Mouse (Mus musculus) right cerebral cortex, postnatal 14 days (tissue): Measurements from ENCODE around the gene Trio.

ENCODE experiments used
- DNase-seq: peaks from one replicate; pipeline ENCODE4 v3.0.0; 2022

Gene Trio

DNA sequence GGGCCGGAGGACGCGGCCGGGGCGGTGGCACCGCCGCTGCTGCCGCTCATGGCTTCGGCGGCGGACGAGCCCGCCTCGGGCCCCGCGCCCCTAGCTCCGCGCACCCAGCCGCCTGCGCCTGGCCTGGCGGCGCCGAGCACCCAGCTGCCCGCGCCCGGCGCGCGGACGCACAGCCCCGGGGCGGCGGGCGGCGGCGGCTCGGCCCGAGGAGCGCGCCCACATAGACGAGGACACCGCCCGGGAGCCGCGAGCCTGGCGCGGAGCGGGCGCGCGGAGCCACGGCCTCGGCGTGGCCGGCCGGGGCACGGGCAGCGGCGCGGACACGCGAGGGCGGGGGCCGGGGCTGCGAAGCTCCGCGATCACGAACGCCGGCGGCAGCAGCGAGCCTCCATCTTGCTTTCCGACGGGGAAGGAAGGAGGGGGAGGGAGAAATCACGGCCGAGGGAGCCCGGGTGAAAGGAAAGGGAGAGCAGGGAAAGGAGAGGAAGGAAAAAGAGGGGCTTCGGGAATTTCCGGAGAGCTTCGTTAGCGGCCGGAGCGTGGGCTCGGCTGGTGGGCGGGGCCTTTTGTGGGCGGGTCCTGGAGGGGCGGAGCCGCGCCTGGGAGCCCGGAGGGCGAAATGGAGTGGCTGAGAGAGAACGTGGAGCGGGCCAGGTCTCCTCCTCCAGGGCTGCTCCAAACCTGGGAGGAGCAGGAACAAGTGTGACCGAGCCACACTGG is at the start of gene Trio:
Gene Trio, minus strand, starts transcription at position 402 of the 720 bp plus-strand sequence.
- peak; percentile 99 for DNase-seq

DNA sequence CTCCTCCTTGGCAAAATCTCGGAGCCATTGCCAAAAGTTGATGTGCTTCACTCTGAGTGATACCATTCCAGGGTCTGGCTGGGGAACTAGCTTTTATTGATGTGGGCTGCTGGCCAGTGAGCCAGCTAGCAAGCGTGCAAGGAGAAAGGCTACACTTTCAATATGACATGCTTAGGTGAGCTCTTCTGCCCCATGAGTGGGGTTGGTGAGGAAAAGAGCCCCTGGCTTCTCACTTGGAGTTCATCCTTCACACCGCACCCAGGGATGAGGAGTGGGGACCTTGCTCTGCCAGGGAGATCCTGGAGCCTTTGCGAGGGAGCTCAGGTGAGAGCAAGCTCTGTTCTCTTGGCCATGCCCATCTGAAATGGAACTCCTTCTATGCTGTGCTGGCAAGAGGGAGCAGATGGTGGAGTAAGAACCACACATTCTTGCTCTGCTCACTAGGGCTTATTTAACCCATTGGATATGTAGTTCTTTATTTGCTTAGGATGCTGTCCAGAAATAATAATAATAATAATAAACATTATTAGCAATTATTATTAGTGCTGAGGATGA is 48.8 kb upstream of the Trio start:
- DNase-seq = no peak

GRCm38 (mm10) chr15:28071601-28072000 is 46.0 kb upstream of the Trio start:
- no peak for DNase-seq

- no peak for DNase-seq
Observed at GRCm38 (mm10) chr15:28070771-28071419, 45.2 kb upstream of the Trio start.

DNA sequence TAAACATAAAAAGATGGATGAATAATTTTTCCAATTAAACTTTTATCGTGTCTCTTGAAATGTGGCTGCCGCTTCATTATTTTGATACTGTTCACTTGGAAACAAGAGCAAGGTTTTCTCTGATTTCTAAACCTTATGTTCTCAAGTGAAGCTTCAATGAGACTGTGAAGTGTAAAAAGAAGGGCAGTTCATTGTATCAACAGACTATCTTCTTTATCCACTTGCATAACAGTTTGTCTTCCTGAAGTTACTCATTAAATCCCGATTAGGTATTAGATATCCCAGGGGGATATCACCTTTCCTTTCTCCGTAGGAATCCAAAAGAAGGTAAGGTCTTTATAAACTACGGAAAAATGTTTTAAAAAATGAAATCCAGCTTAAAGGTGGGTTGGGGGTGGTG is 44.6 kb upstream of the Trio start:
- no peak for DNase-seq

- no peak for DNase-seq
Observed at GRCm38 (mm10) chr15:28067373-28067772, 41.7 kb upstream of the Trio start.

GRCm38 (mm10) chr15:28066468-28066867 is 40.8 kb upstream of the Trio start:
- no peak for DNase-seq

- DNase-seq = no peak
Observed at GRCm38 (mm10) chr15:28065572-28065971, 39.9 kb upstream of the Trio start.

GRCm38 (mm10) chr15:28064733-28065088 is 39.1 kb upstream of the Trio start:
- DNase-seq = no peak

GRCm38 (mm10) chr15:28064081-28064732 is 38.6 kb upstream of the Trio start:
- no peak for DNase-seq

DNA sequence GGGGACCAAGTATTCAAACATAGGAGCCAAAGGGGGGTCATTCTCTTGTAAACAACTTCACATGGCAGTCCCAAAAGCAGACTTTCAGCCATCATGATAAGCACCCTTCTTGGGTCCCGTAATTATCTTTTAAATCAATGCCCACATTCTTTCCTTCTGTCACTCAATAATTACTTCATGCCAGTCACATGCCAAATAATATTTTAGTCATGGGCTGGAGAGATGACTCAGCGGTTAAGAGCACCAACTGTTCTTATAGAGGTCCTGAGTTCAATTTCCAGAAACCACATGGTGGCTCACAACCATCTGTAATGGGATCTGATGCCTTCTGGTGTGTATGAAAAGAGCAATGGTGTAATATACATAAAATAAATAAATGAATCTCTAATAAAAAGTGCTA is 37.8 kb upstream of the Trio start:
- no peak for DNase-seq

DNA sequence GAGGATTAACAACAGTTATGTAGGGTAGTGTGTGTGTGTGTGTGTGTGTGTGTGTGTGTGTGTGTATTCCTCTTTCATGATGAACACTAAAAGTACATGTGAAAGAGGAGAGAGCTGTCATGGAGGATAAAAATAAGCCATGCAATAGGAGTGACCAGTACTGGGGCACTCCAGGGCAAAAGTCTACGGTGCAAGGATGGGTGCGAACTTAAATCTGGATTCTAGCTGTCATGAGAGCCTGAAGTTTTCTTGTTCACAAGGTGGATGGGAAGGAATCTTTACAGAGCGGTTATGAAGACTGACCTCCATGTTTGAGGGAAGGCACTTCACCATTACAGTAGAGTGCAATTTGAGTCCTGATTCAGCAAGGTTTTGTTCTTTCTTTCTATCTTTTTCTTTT is 36.4 kb upstream of the Trio start:
- no peak for DNase-seq

DNA sequence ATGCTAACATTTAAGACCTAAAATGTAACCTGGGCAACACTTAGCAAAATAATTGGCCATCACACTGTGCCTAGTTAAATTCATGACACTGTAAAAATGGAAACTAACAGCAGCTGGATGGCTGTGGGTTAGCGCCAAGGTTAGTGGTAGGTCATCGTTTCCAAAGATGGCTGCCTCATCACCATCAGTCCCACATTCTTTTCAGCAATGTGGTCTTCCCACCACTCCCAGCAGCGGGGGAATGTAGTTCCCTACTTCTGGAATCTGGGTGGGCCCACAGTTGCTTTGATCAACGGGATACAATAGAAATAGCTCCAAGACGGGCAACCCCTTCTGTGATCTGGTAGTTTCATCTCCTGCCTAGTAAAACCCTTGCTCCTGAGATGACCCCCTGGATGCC is 35.3 kb upstream of the Trio start:
- no peak for DNase-seq

DNA sequence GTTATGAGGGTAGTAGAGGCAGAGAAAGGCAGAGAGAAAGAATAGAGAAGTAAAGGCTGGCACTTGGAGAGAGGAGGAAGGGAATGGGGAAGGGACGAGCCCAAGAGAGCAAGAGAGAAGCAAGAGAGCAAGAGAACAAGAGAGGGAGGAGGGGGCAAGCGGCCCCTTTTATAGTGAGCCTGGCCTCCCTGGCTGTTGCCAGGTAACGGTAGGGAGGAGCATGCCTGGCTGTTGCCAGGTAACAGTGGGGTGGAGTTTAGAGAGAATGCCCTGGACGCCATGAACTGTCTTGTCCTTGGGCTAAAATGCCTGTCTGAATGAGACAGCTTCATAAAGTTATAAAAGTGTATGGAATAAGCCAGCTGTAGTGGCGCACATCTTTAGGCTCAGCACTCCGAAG is 34.8 kb upstream of the Trio start:
- no peak for DNase-seq

DNA sequence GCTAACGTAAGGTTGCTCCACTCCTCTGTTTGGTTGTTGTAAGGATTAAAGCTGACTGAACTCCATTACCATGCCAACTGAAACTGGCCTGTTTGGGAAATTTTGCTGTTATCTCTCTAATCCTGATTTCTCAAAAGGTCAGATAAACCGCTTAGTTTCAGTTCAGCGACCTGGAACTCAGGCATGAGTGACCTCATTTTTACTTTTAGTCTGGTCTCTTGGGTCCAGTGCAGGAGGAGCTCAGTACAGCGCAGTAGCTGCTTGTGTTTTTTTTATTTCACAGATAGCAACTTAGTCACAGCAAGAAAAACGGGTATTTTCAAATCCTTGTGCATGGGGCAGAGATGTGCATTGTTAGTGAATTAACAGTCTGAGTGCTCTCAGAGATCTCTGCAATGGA is 31.9 kb upstream of the Trio start:
- DNase-seq = no peak

DNA sequence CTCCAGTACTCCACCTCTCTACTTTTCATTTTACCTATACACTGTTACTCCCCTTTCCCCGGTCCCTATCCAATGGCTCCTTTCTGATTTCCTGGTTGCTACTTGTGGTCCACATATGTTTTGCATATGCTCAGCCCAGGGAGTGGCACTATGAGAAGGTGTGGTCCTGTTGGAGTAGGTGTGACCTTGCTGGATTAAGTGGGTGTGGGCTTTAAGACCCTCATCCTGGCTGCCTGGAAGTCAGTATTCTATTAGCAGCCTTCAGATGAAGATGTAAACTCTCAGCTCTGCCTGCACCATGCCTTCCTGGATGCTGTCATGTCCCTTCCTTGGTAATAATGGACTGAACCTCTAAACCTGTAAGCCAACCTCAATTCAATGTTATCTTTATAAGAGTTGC is 29.1 kb upstream of the Trio start:
- DNase-seq = no peak

- no peak for DNase-seq
Observed at GRCm38 (mm10) chr15:28054111-28054510, 28.5 kb upstream of the Trio start.

DNA sequence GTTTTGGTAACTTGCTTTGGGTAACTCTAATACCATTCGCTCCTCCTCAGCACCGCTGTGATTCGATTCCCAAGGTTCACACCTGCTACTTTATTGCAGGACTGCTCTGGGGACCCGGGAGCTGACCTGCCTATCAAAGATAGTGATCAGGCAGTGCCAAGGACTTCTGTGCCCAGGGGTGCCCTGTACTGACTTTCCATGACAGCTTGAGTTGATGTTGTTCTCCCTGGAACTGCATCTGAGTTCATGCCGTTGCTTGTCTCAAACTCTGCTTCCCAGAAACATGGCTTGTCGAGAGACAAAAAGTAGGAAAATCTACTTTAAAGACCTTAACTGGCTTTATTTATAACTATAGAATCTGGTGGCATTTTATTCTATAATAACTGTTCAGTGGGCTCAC is 27.6 kb upstream of the Trio start:
- no peak for DNase-seq

DNA sequence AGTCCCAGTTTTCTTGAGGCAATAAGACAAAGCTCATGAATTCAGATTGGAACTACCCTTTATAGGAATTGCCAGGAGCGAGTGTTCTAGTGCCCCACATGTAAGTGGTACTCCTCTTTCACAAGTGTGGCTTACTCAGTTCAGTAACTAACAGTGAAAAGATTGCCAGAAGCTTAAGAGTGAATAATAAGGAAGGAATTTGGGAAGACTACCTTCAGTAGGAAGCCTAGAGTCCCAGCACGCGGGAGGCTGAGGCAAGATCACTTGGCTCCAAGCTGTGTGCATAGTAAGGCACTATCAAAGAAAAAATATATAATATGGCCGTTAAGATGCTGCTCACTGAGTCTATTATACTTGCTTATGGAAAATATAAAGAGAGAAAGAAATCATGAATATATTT is 26.2 kb upstream of the Trio start:
- DNase-seq = no peak

GRCm38 (mm10) chr15:28051104-28051625 is 25.5 kb upstream of the Trio start:
- peak; percentile 31 for DNase-seq

DNA sequence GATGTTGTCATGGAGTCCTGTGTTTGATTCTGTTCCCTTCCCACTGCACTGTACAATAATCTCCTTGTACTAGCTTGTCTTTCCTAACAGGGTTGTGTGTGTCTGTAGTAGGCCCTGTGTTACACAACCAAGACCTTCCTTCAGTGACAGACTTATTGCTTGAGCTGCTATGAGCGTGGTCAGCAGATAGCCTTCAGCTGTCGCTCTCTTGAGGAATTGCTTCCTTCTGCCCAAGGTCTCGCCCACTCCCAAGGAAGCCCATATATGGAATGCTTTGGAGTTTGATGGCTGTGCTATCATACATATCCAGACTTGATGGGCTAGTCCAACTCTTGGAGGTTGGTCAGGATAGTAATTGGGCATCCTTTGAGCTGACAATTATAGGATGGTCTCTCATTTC is 22.1 kb upstream of the Trio start:
- DNase-seq = no peak

DNA sequence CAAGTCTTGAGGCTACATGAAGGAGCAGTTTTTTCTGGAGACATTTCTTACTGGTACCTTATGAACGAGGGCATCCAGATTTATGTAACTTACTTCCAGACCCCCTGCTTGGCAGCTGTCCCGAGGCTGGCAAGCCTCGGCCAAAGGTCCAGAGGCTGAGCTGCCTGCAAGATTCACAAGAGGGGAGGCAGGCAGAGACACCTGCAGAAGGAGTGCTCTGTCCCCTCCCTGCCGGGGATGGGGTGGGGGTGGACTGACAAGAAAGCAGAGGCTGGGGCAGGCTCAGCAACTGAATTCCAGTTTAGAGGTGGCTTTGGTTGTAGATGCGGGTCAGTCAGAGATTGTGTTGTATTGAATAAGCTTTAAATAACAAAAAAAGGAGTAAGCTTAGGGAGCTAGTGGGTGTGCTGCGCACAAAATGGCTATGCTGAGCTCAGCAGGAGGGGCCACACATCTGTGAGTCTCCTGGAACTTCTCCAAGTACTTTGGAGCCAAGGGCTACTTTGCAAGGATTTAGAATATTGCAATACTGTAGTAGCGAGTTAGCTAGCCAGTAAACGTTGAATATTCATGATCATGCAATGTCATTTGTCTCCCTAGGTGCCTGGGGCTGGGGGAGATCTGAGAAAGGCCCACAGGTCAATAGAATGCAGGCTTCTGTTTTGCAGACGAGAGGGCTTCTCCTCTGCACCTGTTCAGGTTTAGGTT is 15.7 kb upstream of the Trio start:
- no peak for DNase-seq

DNA sequence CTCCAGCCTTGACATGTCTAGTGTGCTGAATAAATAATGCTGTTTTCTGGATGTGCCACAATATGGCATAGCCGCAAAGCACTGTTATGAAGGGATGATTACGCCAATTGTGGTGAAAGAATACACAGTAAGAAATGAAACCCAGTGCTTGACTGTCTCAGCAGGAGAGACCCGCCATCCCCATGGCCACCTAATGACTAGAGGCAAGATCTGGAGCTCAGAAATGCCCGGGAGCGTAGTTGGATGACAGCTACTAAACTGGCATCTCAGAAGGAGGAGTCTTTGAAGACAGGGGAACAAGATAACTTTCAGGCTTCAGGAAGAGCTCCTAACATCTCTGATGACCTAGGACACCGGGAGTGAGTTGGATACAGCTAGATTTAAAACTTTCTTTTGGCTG is 12.0 kb upstream of the Trio start:
- DNase-seq = no peak
